Mouse (Mus musculus) stomach, postnatal 0 days (tissue): Measurements from ENCODE around the gene Zfp385b. TPM values are rescaled to one million over a fixed set of nuclear protein-coding genes. Genes with fewer than 3 reads are reported as not detected.

Experiments
- ATAC-seq: fragments of 200-750 bp; cut with Nextera tagmentation; 2 replicates; pipeline ENCODE4 v1.8.0; 2017; ENCODE audit not compliant: low FRiP score, low TSS enrichment
- DNase-seq: peaks from one replicate; pipeline ENCODE4 v3.0.0-alpha.2; 2016; ENCODE audit warnings: low spot score
- H3K27ac ChIP-seq: fragments of 300-500 bp; sonication (generic); replicated peaks from 2 replicates; pipeline ENCODE4 v1.5.1; 2014; ENCODE audit warnings: mild to moderate bottlenecking, control low read depth
- H3K27me3 ChIP-seq: fragments of 300-500 bp; sonication (generic); 2 replicates; pipeline ENCODE4 v1.6.1; 2014; ENCODE audit warnings: low read length; ENCODE audit not compliant: control insufficient read depth, insufficient read depth
- H3K36me3 ChIP-seq: fragments of 300-500 bp; sonication (generic); 2 replicates; pipeline ENCODE4 v1.6.1; 2014; ENCODE audit warnings: low read length, mixed read lengths; ENCODE audit not compliant: control insufficient read depth, insufficient read depth
- H3K4me1 ChIP-seq: fragments of 300-500 bp; sonication (generic); replicated peaks from 2 replicates; pipeline ENCODE4 v1.6.1; 2014; ENCODE audit warnings: antibody characterized with exemption; ENCODE audit not compliant: control insufficient read depth, insufficient read depth
- H3K4me2 ChIP-seq: fragments of 300-500 bp; sonication (generic); replicated peaks from 2 replicates; pipeline ENCODE4 v1.6.1; 2014; ENCODE audit warnings: low read depth, mild to moderate bottlenecking, control low read depth, moderate library complexity
- H3K4me3 ChIP-seq: fragments of 300-500 bp; sonication (generic); 2 replicates; pipeline ENCODE4 v1.5.1; 2014; ENCODE audit warnings: low read depth, low read length, control low read depth
- H3K9ac ChIP-seq: fragments of 300-500 bp; sonication (generic); 2 replicates; pipeline ENCODE4 v1.6.1; 2014; ENCODE audit warnings: mild to moderate bottlenecking, low read length, control low read depth, mixed read lengths
- H3K9me3 ChIP-seq: fragments of 300-500 bp; sonication (generic); 2 replicates; pipeline ENCODE4 v1.6.1; 2016; ENCODE audit warnings: low read length; ENCODE audit not compliant: control insufficient read depth
- CTCF ChIP-seq: IDR thresholded peaks from 2 replicates; pipeline ENCODE4 v1.5.1; 2016; ENCODE audit warnings: antibody characterized with exemption, low read depth, mild to moderate bottlenecking, moderate library complexity
- EP300 ChIP-seq: optimal IDR thresholded peaks from 2 replicates; pipeline ENCODE3; 2016; ENCODE audit warnings: antibody characterized with exemption
- WGBS: fragments of 180-500 bp; shearing (Covaris S2); extraction: QIAGEN DNeasy Blood & Tissue Kit; methylation state at CpG from one replicate; pipeline ENCODE4 v1.1.7; 2014; 5-methylcytosine and 5-hydroxymethylcytosine counted together
- polyA plus RNA-seq: library from polyadenylated mRNA; unstranded; fragments of >200 nt; fragmentation: Nextera tagmentation; extraction: Ambion mirVana; gene quantifications from 2 replicates; pipeline ENCODE4 v1.2.1, GENCODE M21; 2015

The Zfp385b gene
- polyA plus RNA-seq, 1 experiment from 2014 or later = 10.2 TPM

- no peak overlapping the region for H3K27ac ChIP-seq
- H3K9me3 ChIP-seq = no peaks in the 10 kb centered on the region
- H3K9ac ChIP-seq = no peak overlapping the region
- H3K36me3 ChIP-seq = no peaks in the 10 kb centered on the region
- H3K4me3 ChIP-seq = no peak overlapping the region
- TF ChIP-seq EP300 (no peak), CTCF (no peak)
- WGBS = 54% methylated on average over 3 of the region's 3 CpGs
- DNase-seq (no peak), ATAC-seq (no peak)
- H3K4me2 ChIP-seq = no peak overlapping the region
- no peaks in the 10 kb centered on the region for H3K27me3 ChIP-seq
- H3K4me1 ChIP-seq = no peaks in the 10 kb centered on the region
Measured at GRCm38 (mm10) chr2:77627622-77628231, 191.7 kb downstream of the Zfp385b start.

GRCm38 (mm10) chr2:77618686-77619085 is 200.8 kb downstream of the Zfp385b start:
- no peaks in the 10 kb centered on the region for H3K9me3 ChIP-seq
- ATAC-seq (no peak), DNase-seq (no peak)
- H3K4me1 ChIP-seq = no peaks in the 10 kb centered on the region
- no peak overlapping the region for H3K9ac ChIP-seq
- H3K27ac ChIP-seq = no peak overlapping the region
- H3K36me3 ChIP-seq = no peaks in the 10 kb centered on the region
- no peak overlapping the region for H3K4me2 ChIP-seq
- WGBS = 59% methylated on average over 4 of the region's 4 CpGs
- H3K4me3 ChIP-seq = no peak overlapping the region
- TF ChIP-seq EP300 (no peak), CTCF (no peak)
- H3K27me3 ChIP-seq = no peaks in the 10 kb centered on the region

GRCm38 (mm10) chr2:77610303-77610991 is 209.0 kb downstream of the Zfp385b start:
- WGBS = 83% methylated on average over 7 of the region's 7 CpGs
- DNase-seq = no peak

GRCm38 (mm10) chr2:77609452-77609851 is 210.0 kb downstream of the Zfp385b start:
- 47% methylated on average over 5 of the region's 5 CpGs for WGBS
- H3K9me3 ChIP-seq = no peaks in the 10 kb centered on the region
- TF ChIP-seq CTCF (no peak), EP300 (no peak)
- no peak overlapping the region for H3K27ac ChIP-seq
- H3K4me3 ChIP-seq = no peak overlapping the region
- no peaks in the 10 kb centered on the region for H3K36me3 ChIP-seq
- DNase-seq (peak; percentile 19), ATAC-seq (no peak)
- no peak overlapping the region for H3K9ac ChIP-seq
- H3K4me2 ChIP-seq = no peak overlapping the region
- no peaks in the 10 kb centered on the region for H3K4me1 ChIP-seq
- no peaks in the 10 kb centered on the region for H3K27me3 ChIP-seq

More at GRCm38 (mm10) chr2:77610303-77610991, 209.0 kb downstream of the Zfp385b start:
- H3K27ac ChIP-seq = no peak overlapping the region
- no peak overlapping the region for H3K4me2 ChIP-seq
- no peak overlapping the region for H3K9ac ChIP-seq
- H3K4me3 ChIP-seq = no peak overlapping the region
- no peaks in the 10 kb centered on the region for H3K27me3 ChIP-seq
- no peaks in the 10 kb centered on the region for H3K9me3 ChIP-seq
- TF ChIP-seq CTCF (no peak), EP300 (no peak)
- no peaks in the 10 kb centered on the region for H3K36me3 ChIP-seq
- H3K4me1 ChIP-seq = no peaks in the 10 kb centered on the region
- no peak for ATAC-seq

- ATAC-seq = no peak
- TF ChIP-seq CTCF (no peak), EP300 (no peak)
- Histone ChIP-seq H3K36me3 (no peaks in the 10 kb centered on the region), H3K9me3 (no peaks in the 10 kb centered on the region), H3K27me3 (no peaks in the 10 kb centered on the region), H3K4me3 (no peak overlapping the region), H3K27ac (no peak overlapping the region), H3K4me1 (no peaks in the 10 kb centered on the region), H3K4me2 (no peak overlapping the region), H3K9ac (no peak overlapping the region)
- WGBS = 60% methylated on average over 4 of the region's 4 CpGs
- no peak for DNase-seq
Measured at GRCm38 (mm10) chr2:77608666-77609065, 210.8 kb downstream of the Zfp385b start.

GRCm38 (mm10) chr2:77593461-77593860 is 226.0 kb downstream of the Zfp385b start:
- WGBS = 19% methylated on average over 7 of the region's 7 CpGs
- no peak for DNase-seq
- no peaks in the 10 kb centered on the region for H3K4me1 ChIP-seq
- no peak for ATAC-seq
- H3K4me2 ChIP-seq = no peak overlapping the region
- no peaks in the 10 kb centered on the region for H3K27me3 ChIP-seq
- no peaks in the 10 kb centered on the region for H3K36me3 ChIP-seq
- TF ChIP-seq EP300 = no peak
- no peak for TF ChIP-seq CTCF
- H3K27ac ChIP-seq = no peak overlapping the region
- H3K9ac ChIP-seq = no peak overlapping the region
- no peaks in the 10 kb centered on the region for H3K9me3 ChIP-seq
- H3K4me3 ChIP-seq = no peak overlapping the region
